Mouse (Mus musculus): Measurements from ENCODE around the gene Mrpl36. TPM values are rescaled to one million over a fixed set of nuclear protein-coding genes. Genes with fewer than 3 reads are reported as not detected.

The Mrpl36 gene
- polyA plus RNA-seq, 1 experiment from 2014 or later, result 119 TPM

GRCm38 (mm10) chr13:73304729-73305128 lies 23.6 kb upstream of the Mrpl36 start:
- Histone ChIP-seq H3K9ac (ENCODE audit: low read length) (no peak overlapping the region), H3K4me3 (ENCODE audit: low read depth, low read length) (no peak overlapping the region), H3K4me2 (ENCODE audit: low read depth, low read length, severe bottlenecking) (no peak overlapping the region), H3K27me3 (ENCODE audit: control insufficient read depth, insufficient read depth, low read length) (peaks cover 2% of the 10 kb centered on the region; the same call in 1 of the 2 replicates), H3K36me3 (ENCODE audit: control insufficient read depth, insufficient read depth, low read length) (no peaks in the 10 kb centered on the region), H3K27ac (ENCODE audit: low read depth, low read length) (no peak overlapping the region), H3K9me3 (ENCODE audit: control insufficient read depth, low read length) (no peaks in the 10 kb centered on the region), H3K4me1 (replicated peaks; ENCODE audit: control insufficient read depth, insufficient read depth, low read length) (peaks cover 12% of the 10 kb centered on the region; the same call in 1 of the 2 replicates)
- no peak for ATAC-seq (replicated peaks; ENCODE audit: low FRiP score)
- no peak for DNase-seq (ENCODE audit: low spot score)
- WGBS, result 62% methylated on average over 6 of the region's 6 CpGs

- Histone ChIP-seq H3K9ac (ENCODE audit: low read length) (peak overlapping the region; percentile 17; the same call in 1 of the 2 replicates), H3K27ac (ENCODE audit: low read depth, low read length) (peak overlapping the region; percentile 50), H3K4me1 (replicated peaks; ENCODE audit: control insufficient read depth, insufficient read depth, low read length) (peaks cover 12% of the 10 kb centered on the region; the same call in 1 of the 2 replicates), H3K36me3 (ENCODE audit: control insufficient read depth, insufficient read depth, low read length) (no peaks in the 10 kb centered on the region), H3K4me3 (ENCODE audit: low read depth, low read length) (no peak overlapping the region), H3K4me2 (ENCODE audit: low read depth, low read length, severe bottlenecking) (no peak overlapping the region), H3K9me3 (ENCODE audit: control insufficient read depth, low read length) (no peaks in the 10 kb centered on the region), H3K27me3 (ENCODE audit: control insufficient read depth, insufficient read depth, low read length) (peaks cover 2% of the 10 kb centered on the region; the same call in 1 of the 2 replicates)
- ATAC-seq (replicated peaks; ENCODE audit: low FRiP score) (peak; percentile 68), DNase-seq (ENCODE audit: low spot score) (peak; percentile 59)
- WGBS, result 21% methylated on average over 8 of the region's 8 CpGs
These were observed 22.8 kb upstream of the Mrpl36 start for GRCm38 (mm10) chr13:73305398-73306084.

- H3K27me3 ChIP-seq (ENCODE audit: control insufficient read depth, insufficient read depth, low read length), result peaks cover 2% of the 10 kb centered on the region; the same call in 1 of the 2 replicates
These were observed 22.3 kb upstream of the Mrpl36 start for GRCm38 (mm10) chr13:73306085-73306410.

GRCm38 (mm10) chr13:73306430-73306829 lies 21.9 kb upstream of the Mrpl36 start:
- peaks cover 12% of the 10 kb centered on the region; the same call in 1 of the 2 replicates for H3K4me1 ChIP-seq (replicated peaks; ENCODE audit: control insufficient read depth, insufficient read depth, low read length)
- ATAC-seq (replicated peaks; ENCODE audit: low FRiP score) (peak; percentile 42; the same call in 1 of the 2 replicates), DNase-seq (ENCODE audit: low spot score) (no peak)
- H3K4me2 ChIP-seq (ENCODE audit: low read depth, low read length, severe bottlenecking), result no peak overlapping the region
- no peak overlapping the region for H3K27ac ChIP-seq (ENCODE audit: low read depth, low read length)
- H3K4me3 ChIP-seq (ENCODE audit: low read depth, low read length), result no peak overlapping the region
- H3K36me3 ChIP-seq (ENCODE audit: control insufficient read depth, insufficient read depth, low read length), result no peaks in the 10 kb centered on the region
- H3K9ac ChIP-seq (ENCODE audit: low read length), result no peak overlapping the region
- H3K9me3 ChIP-seq (ENCODE audit: control insufficient read depth, low read length), result no peaks in the 10 kb centered on the region
- peaks cover 2% of the 10 kb centered on the region; the same call in 1 of the 2 replicates for H3K27me3 ChIP-seq (ENCODE audit: control insufficient read depth, insufficient read depth, low read length)
- 46% methylated on average over 4 of the region's 4 CpGs for WGBS

More at GRCm38 (mm10) chr13:73306085-73306410, 22.3 kb upstream of the Mrpl36 start:
- Histone ChIP-seq H3K9me3 (ENCODE audit: control insufficient read depth, low read length) (no peaks in the 10 kb centered on the region), H3K4me1 (replicated peaks; ENCODE audit: control insufficient read depth, insufficient read depth, low read length) (peaks cover 12% of the 10 kb centered on the region; the same call in 1 of the 2 replicates), H3K4me2 (ENCODE audit: low read depth, low read length, severe bottlenecking) (no peak overlapping the region), H3K9ac (ENCODE audit: low read length) (no peak overlapping the region), H3K4me3 (ENCODE audit: low read depth, low read length) (no peak overlapping the region), H3K27ac (ENCODE audit: low read depth, low read length) (peak overlapping the region; percentile 50), H3K36me3 (ENCODE audit: control insufficient read depth, insufficient read depth, low read length) (no peaks in the 10 kb centered on the region)
- WGBS, result 32% methylated on average over 4 of the region's 4 CpGs
- peak; percentile 63 for ATAC-seq (replicated peaks; ENCODE audit: low FRiP score)
- DNase-seq (ENCODE audit: low spot score), result no peak

GRCm38 (mm10) chr13:73310183-73310929 lies 18.0 kb upstream of the Mrpl36 start:
- no peak overlapping the region for H3K4me3 ChIP-seq (ENCODE audit: low read depth, low read length)
- H3K9ac ChIP-seq (ENCODE audit: low read length), result no peak overlapping the region
- peaks cover 11% of the 10 kb centered on the region; the same call in 1 of the 2 replicates for H3K4me1 ChIP-seq (replicated peaks; ENCODE audit: control insufficient read depth, insufficient read depth, low read length)
- H3K27ac ChIP-seq (ENCODE audit: low read depth, low read length), result no peak overlapping the region
- no peak overlapping the region for H3K4me2 ChIP-seq (ENCODE audit: low read depth, low read length, severe bottlenecking)
- no peaks in the 10 kb centered on the region for H3K36me3 ChIP-seq (ENCODE audit: control insufficient read depth, insufficient read depth, low read length)
- H3K27me3 ChIP-seq (ENCODE audit: control insufficient read depth, insufficient read depth, low read length), result peaks cover 2% of the 10 kb centered on the region; the same call in 1 of the 2 replicates
- 19% methylated on average over 8 of the region's 8 CpGs for WGBS
- peak; percentile 71 for ATAC-seq (replicated peaks; ENCODE audit: low FRiP score)
- H3K9me3 ChIP-seq (ENCODE audit: control insufficient read depth, low read length), result no peaks in the 10 kb centered on the region
- peak; percentile 82 for DNase-seq (ENCODE audit: low spot score)

- no peak overlapping the region for H3K9ac ChIP-seq (ENCODE audit: low read length)
- H3K4me3 ChIP-seq (ENCODE audit: low read depth, low read length), result no peak overlapping the region
- no peaks in the 10 kb centered on the region for H3K4me1 ChIP-seq (replicated peaks; ENCODE audit: control insufficient read depth, insufficient read depth, low read length)
- no peaks in the 10 kb centered on the region for H3K27me3 ChIP-seq (ENCODE audit: control insufficient read depth, insufficient read depth, low read length)
- H3K36me3 ChIP-seq (ENCODE audit: control insufficient read depth, insufficient read depth, low read length), result peaks cover 17% of the 10 kb centered on the region; the same call in 1 of the 2 replicates
- DNase-seq (ENCODE audit: low spot score) (no peak), ATAC-seq (replicated peaks; ENCODE audit: low FRiP score) (no peak)
- H3K9me3 ChIP-seq (ENCODE audit: control insufficient read depth, low read length), result no peaks in the 10 kb centered on the region; the same call in 1 of the 2 replicates
- H3K4me2 ChIP-seq (ENCODE audit: low read depth, low read length, severe bottlenecking), result no peak overlapping the region
- no peak overlapping the region for H3K27ac ChIP-seq (ENCODE audit: low read depth, low read length)
- 94% methylated on average over 4 of the region's 4 CpGs for WGBS
These were observed 8.3 kb upstream of the Mrpl36 start for GRCm38 (mm10) chr13:73320048-73320447.

- WGBS, result 92% methylated on average over 10 of the region's 10 CpGs
- H3K4me2 ChIP-seq (ENCODE audit: low read depth, low read length, severe bottlenecking), result no peak overlapping the region
- H3K4me3 ChIP-seq (ENCODE audit: low read depth, low read length), result no peak overlapping the region
- peaks cover 11% of the 10 kb centered on the region; the same call in 1 of the 2 replicates for H3K36me3 ChIP-seq (ENCODE audit: control insufficient read depth, insufficient read depth, low read length)
- no peak overlapping the region for H3K9ac ChIP-seq (ENCODE audit: low read length)
- no peak for ATAC-seq (replicated peaks; ENCODE audit: low FRiP score)
- H3K27ac ChIP-seq (ENCODE audit: low read depth, low read length), result no peak overlapping the region
- no peaks in the 10 kb centered on the region; the same call in 1 of the 2 replicates for H3K9me3 ChIP-seq (ENCODE audit: control insufficient read depth, low read length)
- no peaks in the 10 kb centered on the region for H3K27me3 ChIP-seq (ENCODE audit: control insufficient read depth, insufficient read depth, low read length)
- no peaks in the 10 kb centered on the region for H3K4me1 ChIP-seq (replicated peaks; ENCODE audit: control insufficient read depth, insufficient read depth, low read length)
- DNase-seq (ENCODE audit: low spot score), result no peak
These were observed 5.7 kb upstream of the Mrpl36 start for GRCm38 (mm10) chr13:73322626-73323025.

- Histone ChIP-seq H3K27me3 (ENCODE audit: control insufficient read depth, insufficient read depth, low read length) (no peaks in the 10 kb centered on the region), H3K36me3 (ENCODE audit: control insufficient read depth, insufficient read depth, low read length) (peaks cover 5% of the 10 kb centered on the region; the same call in 1 of the 2 replicates), H3K4me3 (ENCODE audit: low read depth, low read length) (no peak overlapping the region), H3K27ac (ENCODE audit: low read depth, low read length) (no peak overlapping the region), H3K9me3 (ENCODE audit: control insufficient read depth, low read length) (no peaks in the 10 kb centered on the region), H3K4me1 (replicated peaks; ENCODE audit: control insufficient read depth, insufficient read depth, low read length) (no peaks in the 10 kb centered on the region), H3K4me2 (ENCODE audit: low read depth, low read length, severe bottlenecking) (no peak overlapping the region), H3K9ac (ENCODE audit: low read length) (no peak overlapping the region)
- ATAC-seq (replicated peaks; ENCODE audit: low FRiP score), result no peak
- DNase-seq (ENCODE audit: low spot score), result no peak
- WGBS, result 91% methylated on average over 4 of the region's 4 CpGs
These were observed 4.9 kb upstream of the Mrpl36 start for GRCm38 (mm10) chr13:73323406-73323805.
